Mouse (Mus musculus) forebrain, embryonic 10.5 days (tissue): ENCODE data around the gene Snap23. TPM values are rescaled to one million over a fixed set of nuclear protein-coding genes. Genes with fewer than 3 reads are reported as not detected.

Experiments
- DNase-seq: peaks from one replicate; pipeline ENCODE4 v3.0.0-alpha.2; 2017; ENCODE audit warnings: low spot score; ENCODE audit errors: extremely low spot score
- H3K27ac ChIP-seq: fragments of 300-500 bp; sonication (generic); 2 replicates; pipeline ENCODE4 v1.5.1; 2016; ENCODE audit warnings: mild to moderate bottlenecking
- H3K27me3 ChIP-seq: fragments of 300-500 bp; sonication (generic); 2 replicates; pipeline ENCODE4 v1.6.1; 2016; ENCODE audit warnings: mild to moderate bottlenecking; ENCODE audit not compliant: poor library complexity, severe bottlenecking
- H3K36me3 ChIP-seq: fragments of 300-500 bp; sonication (generic); replicated peaks from 2 replicates; pipeline ENCODE4 v1.6.1; 2016; ENCODE audit warnings: mild to moderate bottlenecking, moderate library complexity
- H3K4me1 ChIP-seq: fragments of 300-500 bp; sonication (generic); 2 replicates; pipeline ENCODE4 v1.6.1; 2016
- H3K4me3 ChIP-seq: fragments of 300-500 bp; sonication (generic); 2 replicates; pipeline ENCODE4 v1.5.1; 2016; ENCODE audit warnings: mild to moderate bottlenecking, moderate library complexity
- H3K9me3 ChIP-seq: fragments of 300-500 bp; sonication (generic); 2 replicates; pipeline ENCODE4 v1.6.1; 2016; ENCODE audit warnings: mild to moderate bottlenecking, moderate library complexity
- WGBS: fragments of 180-500 bp; shearing (Covaris S2); methylation state at CpG from one replicate; pipeline ENCODE4 v1.1.7; 2016; 5-methylcytosine and 5-hydroxymethylcytosine counted together
- polyA plus RNA-seq: library from polyadenylated mRNA; unstranded; fragments of >200 nt; fragmentation: Nextera tagmentation; extraction: Ambion mirVana; gene quantifications from 2 replicates; pipeline ENCODE4 v1.2.1, GENCODE M21; 2016

Gene Snap23
- 50.5 and 56.2 TPM in 2 replicates for polyA plus RNA-seq

- peaks cover 14% of the 10 kb centered on the region for H3K36me3 ChIP-seq
- H3K9me3 ChIP-seq = no peaks in the 10 kb centered on the region
- peak within 1 kb of the TSS; percentile 89 for H3K27ac ChIP-seq
- H3K4me1 ChIP-seq = peaks cover 30% of the 10 kb centered on the region
- DNase-seq = peak; percentile 94
- WGBS = 2% methylated on average over 42 of the region's 42 CpGs
- peak within 1 kb of the TSS; percentile 73 for H3K4me3 ChIP-seq
- no peaks in the 10 kb centered on the region for H3K27me3 ChIP-seq
Observed at GRCm38 (mm10) chr2:120566886-120567797, at the start of gene Snap23. Gene Snap23 (plus strand): TSS chr2:120567671.

DNA sequence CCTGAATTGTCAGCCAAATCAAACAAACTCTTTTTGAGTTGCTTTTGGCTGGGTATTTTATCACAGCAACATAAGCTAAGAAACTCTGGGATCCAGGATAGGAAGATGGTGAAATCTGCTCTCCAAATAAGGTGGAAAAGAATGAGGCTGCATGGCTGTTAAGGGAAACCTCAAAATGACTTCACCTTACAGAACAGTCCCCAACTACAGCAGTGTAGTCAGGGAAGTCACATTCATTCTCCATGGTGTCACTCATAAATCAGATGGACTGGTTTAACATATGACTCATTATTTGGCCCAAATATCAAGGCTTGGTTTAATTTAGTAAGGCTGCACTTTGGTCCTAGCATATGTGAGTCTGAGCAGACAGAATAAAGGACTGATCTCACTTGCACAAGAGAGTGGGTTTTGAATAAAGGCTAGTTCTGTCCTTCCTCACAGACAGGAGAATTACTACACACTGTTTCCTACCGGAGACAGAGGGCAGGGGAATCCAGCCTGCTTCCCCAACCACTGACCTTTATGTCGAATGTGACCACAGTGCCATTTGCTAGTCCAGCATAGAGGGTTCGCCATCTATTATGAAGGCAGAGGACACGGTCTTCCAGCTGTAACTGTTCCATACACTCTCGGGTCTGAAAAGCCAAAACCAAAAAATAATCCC is 48.8 kb upstream of the Snap23 start:
- no peak overlapping the region for H3K27ac ChIP-seq
- 93% methylated on average over 5 of the region's 5 CpGs for WGBS
- no peaks in the 10 kb centered on the region for H3K4me1 ChIP-seq
- no peaks in the 10 kb centered on the region for H3K27me3 ChIP-seq
- DNase-seq = no peak
- H3K9me3 ChIP-seq = no peaks in the 10 kb centered on the region
- peaks cover 100% of the 10 kb centered on the region for H3K36me3 ChIP-seq
- no peak overlapping the region for H3K4me3 ChIP-seq

GRCm38 (mm10) chr2:120526771-120527170 is 40.7 kb upstream of the Snap23 start:
- Histone ChIP-seq H3K27me3 (no peaks in the 10 kb centered on the region), H3K4me3 (no peak overlapping the region), H3K27ac (no peak overlapping the region), H3K9me3 (no peaks in the 10 kb centered on the region), H3K4me1 (no peaks in the 10 kb centered on the region), H3K36me3 (peaks cover 100% of the 10 kb centered on the region)
- WGBS = 90% methylated on average over 5 of the region's 5 CpGs
- no peak for DNase-seq

DNA sequence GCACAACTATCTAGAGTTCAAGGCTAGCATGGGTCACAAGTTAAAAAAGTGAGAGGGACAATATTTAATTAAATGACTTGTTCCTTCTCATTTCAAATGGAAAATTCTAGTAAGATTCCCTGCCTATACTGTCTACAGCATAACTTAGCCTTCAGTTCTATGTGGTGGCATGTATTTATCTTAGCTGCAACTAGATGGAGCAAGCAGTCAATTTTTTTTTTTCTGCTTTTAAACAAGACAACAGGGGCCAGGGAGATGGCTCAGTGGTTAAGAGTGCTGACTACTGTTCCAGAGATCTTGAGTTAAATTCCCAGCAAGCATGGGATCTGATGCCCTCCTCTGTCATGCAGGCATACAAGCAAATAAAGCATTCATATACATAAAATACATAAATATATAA is 37.9 kb upstream of the Snap23 start:
- Histone ChIP-seq H3K36me3 (peaks cover 99% of the 10 kb centered on the region), H3K4me3 (no peak overlapping the region), H3K27ac (no peak overlapping the region)

DNA sequence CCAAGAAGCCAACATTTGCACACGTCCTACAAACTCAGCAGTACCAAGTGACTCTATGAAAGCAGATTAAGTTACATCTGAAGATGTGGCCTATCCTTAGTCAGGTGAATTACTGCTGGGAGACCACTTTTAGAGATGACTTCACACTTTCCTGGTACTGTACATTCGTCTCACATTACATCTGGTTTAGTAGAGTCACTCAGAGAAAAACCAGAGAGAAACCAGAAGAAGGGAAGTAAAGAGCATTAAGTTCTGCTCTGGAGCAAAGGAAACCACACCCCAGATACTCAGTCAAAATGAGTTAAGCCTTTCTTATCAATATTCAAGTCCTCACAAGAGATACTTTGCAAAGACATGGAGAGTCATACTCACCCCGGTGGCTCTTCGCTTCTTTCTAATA is 36.2 kb upstream of the Snap23 start:
- no peaks in the 10 kb centered on the region for H3K9me3 ChIP-seq
- H3K36me3 ChIP-seq = peaks cover 98% of the 10 kb centered on the region
- 93% methylated on average over 4 of the region's 4 CpGs for WGBS
- H3K27me3 ChIP-seq = no peaks in the 10 kb centered on the region
- no peak for DNase-seq
- H3K4me3 ChIP-seq = no peak overlapping the region
- no peaks in the 10 kb centered on the region for H3K4me1 ChIP-seq
- H3K27ac ChIP-seq = no peak overlapping the region

More for the DNA sequence above, 37.9 kb upstream of the Snap23 start:
- H3K4me1 ChIP-seq = no peaks in the 10 kb centered on the region
- no peak for DNase-seq
- H3K27me3 ChIP-seq = no peaks in the 10 kb centered on the region
- no peaks in the 10 kb centered on the region for H3K9me3 ChIP-seq

GRCm38 (mm10) chr2:120539333-120539732 is 28.1 kb upstream of the Snap23 start:
- Histone ChIP-seq H3K4me1 (no peaks in the 10 kb centered on the region), H3K9me3 (no peaks in the 10 kb centered on the region), H3K27ac (no peak overlapping the region), H3K4me3 (no peak overlapping the region), H3K36me3 (peaks cover 67% of the 10 kb centered on the region), H3K27me3 (no peaks in the 10 kb centered on the region)
- DNase-seq = no peak
- WGBS = 96% methylated on average over 3 of the region's 3 CpGs

DNA sequence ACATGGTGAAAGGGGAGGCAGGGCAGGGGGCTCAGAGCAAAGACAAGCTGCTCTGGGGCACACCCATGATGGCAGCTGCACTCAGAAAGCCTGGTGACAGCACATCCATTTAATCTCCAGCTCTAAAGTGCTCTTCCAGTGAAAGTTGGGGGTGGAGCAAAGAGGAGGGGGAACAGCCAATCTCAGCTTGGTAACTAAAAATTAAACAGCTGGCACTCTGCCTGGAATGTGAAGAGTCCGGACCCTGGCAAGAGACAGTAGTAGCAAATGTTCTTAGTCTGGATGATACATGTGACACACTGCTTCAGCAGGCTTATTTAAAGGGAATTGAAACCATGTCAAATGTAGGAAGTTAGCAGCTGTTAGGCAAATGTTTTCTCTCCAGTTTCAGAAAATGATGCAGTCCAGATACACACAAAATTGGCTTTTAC is 27.7 kb upstream of the Snap23 start:
- DNase-seq = no peak
- no peaks in the 10 kb centered on the region for H3K9me3 ChIP-seq
- H3K27ac ChIP-seq = no peak overlapping the region
- H3K36me3 ChIP-seq = peaks cover 67% of the 10 kb centered on the region
- WGBS = 91% methylated on average over 1 of the region's 1 CpGs
- H3K4me1 ChIP-seq = no peaks in the 10 kb centered on the region
- no peak overlapping the region for H3K4me3 ChIP-seq
- H3K27me3 ChIP-seq = no peaks in the 10 kb centered on the region

DNA sequence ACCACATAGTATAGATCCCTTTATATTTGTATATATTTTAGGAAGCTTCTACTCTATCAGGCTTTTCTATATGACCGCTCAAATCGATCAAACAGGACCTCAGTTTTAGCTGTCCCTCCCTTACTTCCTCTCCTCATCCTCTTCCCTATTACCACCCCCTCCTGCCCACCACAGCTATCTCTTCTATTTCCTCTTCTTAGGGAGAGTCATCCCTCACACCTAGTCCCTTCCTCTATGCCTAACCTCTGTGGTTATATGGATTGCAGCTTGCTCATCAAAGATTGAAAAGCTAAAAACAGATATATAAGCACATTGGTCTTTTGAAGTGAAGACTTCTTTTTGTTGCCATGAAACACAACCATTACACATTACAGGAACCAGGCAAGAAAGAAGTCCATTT is 22.7 kb upstream of the Snap23 start:
- H3K4me3 ChIP-seq = no peak overlapping the region
- H3K36me3 ChIP-seq = peaks cover 72% of the 10 kb centered on the region
- no peak for DNase-seq

DNA sequence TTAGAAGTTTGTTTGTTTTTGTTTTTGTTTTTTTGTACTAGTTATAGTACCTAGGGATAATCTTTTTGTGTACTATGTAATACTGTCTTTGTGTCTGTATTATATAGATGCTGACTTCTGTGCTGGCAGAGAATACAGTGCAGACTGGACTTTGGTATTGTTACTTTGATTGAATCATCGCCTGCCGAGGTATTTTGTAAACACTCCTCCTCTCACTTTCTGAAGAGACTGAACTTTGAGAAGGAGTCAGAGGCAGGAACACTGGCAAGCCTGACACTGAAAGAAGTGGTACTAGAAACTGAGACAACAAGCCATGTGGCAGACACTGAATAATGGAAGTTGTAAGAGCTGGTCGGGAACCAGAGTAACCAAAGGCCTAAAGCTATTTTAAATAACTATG is 10.6 kb upstream of the Snap23 start:
- WGBS = 89% methylated on average over 3 of the region's 3 CpGs
- H3K4me3 ChIP-seq = no peak overlapping the region
- H3K9me3 ChIP-seq = no peaks in the 10 kb centered on the region
- H3K27me3 ChIP-seq = no peaks in the 10 kb centered on the region
- peaks cover 71% of the 10 kb centered on the region for H3K36me3 ChIP-seq
- no peak for DNase-seq
- H3K27ac ChIP-seq = no peak overlapping the region
- no peaks in the 10 kb centered on the region for H3K4me1 ChIP-seq

More for the DNA sequence above, 22.7 kb upstream of the Snap23 start:
- 98% methylated on average over 2 of the region's 2 CpGs for WGBS
- Histone ChIP-seq H3K27ac (no peak overlapping the region), H3K4me1 (no peaks in the 10 kb centered on the region), H3K27me3 (no peaks in the 10 kb centered on the region), H3K9me3 (no peaks in the 10 kb centered on the region)

DNA sequence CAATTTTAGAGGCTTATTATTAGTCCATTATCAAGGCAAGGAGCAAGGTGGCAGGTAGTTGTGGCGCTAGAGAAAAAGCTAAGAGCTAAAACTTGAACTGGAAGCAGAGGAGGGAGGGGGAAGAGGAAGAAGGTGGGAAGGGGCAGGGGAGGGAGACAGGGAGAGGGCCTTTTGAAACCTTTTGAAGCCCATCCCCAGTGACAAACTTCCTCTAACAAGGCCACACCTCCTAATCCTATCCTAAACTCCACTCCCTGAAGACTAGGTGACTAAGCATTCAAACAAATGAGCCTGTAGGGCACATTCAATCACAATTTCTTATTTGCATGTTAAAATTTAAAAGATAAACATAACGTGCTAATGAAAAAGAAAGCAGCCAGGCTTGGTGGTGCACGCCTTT is 8.7 kb upstream of the Snap23 start:
- no peak for DNase-seq
- Histone ChIP-seq H3K36me3 (peaks cover 52% of the 10 kb centered on the region), H3K27ac (no peak overlapping the region), H3K27me3 (no peaks in the 10 kb centered on the region), H3K4me1 (peaks cover 9% of the 10 kb centered on the region), H3K4me3 (no peak overlapping the region), H3K9me3 (no peaks in the 10 kb centered on the region)
- 92% methylated on average over 3 of the region's 3 CpGs for WGBS

GRCm38 (mm10) chr2:120561524-120561923 is 5.9 kb upstream of the Snap23 start:
- H3K36me3 ChIP-seq = peaks cover 29% of the 10 kb centered on the region
- H3K4me1 ChIP-seq = peaks cover 12% of the 10 kb centered on the region
- H3K9me3 ChIP-seq = no peaks in the 10 kb centered on the region
- H3K27ac ChIP-seq = no peak overlapping the region
- no peaks in the 10 kb centered on the region for H3K27me3 ChIP-seq
- DNase-seq = no peak
- 95% methylated on average over 1 of the region's 1 CpGs for WGBS
- no peak overlapping the region for H3K4me3 ChIP-seq

DNA sequence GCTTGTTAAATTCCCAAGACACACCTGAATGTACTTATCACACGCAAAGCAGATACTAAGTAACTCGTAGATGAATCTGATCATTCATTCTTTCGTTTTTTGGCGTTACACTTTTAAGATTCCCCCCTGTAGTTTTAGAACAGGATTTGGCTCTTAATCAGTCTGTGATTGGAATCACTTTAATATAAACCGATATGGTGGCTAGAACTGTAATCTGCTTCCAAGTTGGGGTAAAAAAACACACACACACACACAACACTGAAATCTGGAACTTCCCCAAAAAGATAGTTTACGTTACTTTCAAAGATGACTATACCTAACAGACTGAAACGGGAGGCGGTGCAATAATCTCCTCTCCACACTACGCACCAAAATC is 4.6 kb upstream of the Snap23 start:
- Histone ChIP-seq H3K36me3 (peaks cover 17% of the 10 kb centered on the region), H3K27ac (peak overlapping the region; percentile 99), H3K4me3 (peak overlapping the region; percentile 92), H3K27me3 (no peaks in the 10 kb centered on the region), H3K4me1 (peaks cover 17% of the 10 kb centered on the region), H3K9me3 (no peaks in the 10 kb centered on the region)
- DNase-seq = no peak
- 26% methylated on average over 9 of the region's 9 CpGs for WGBS
